Mouse (Mus musculus) c-Kit-positive CD71-positive TER-119-positive erythroid progenitor cells, embryonic 14.5 days (primary cell): ENCODE data around the gene Hist2h2bb.
A peak's percentile ranks its signal among the peaks of the same experiment; 100 is the strongest.
"Not testable (repeated sequence)": the region's sequence is repeated elsewhere in the genome, so short reads cannot be mapped to it uniquely, and the experiment has no call there.

ENCODE experiments used
- DNase-seq: peaks from one replicate; pipeline ENCODE4 v3.0.0-alpha.2; 2013; ENCODE audit warnings: low spot score

Gene Hist2h2bb

DNA sequence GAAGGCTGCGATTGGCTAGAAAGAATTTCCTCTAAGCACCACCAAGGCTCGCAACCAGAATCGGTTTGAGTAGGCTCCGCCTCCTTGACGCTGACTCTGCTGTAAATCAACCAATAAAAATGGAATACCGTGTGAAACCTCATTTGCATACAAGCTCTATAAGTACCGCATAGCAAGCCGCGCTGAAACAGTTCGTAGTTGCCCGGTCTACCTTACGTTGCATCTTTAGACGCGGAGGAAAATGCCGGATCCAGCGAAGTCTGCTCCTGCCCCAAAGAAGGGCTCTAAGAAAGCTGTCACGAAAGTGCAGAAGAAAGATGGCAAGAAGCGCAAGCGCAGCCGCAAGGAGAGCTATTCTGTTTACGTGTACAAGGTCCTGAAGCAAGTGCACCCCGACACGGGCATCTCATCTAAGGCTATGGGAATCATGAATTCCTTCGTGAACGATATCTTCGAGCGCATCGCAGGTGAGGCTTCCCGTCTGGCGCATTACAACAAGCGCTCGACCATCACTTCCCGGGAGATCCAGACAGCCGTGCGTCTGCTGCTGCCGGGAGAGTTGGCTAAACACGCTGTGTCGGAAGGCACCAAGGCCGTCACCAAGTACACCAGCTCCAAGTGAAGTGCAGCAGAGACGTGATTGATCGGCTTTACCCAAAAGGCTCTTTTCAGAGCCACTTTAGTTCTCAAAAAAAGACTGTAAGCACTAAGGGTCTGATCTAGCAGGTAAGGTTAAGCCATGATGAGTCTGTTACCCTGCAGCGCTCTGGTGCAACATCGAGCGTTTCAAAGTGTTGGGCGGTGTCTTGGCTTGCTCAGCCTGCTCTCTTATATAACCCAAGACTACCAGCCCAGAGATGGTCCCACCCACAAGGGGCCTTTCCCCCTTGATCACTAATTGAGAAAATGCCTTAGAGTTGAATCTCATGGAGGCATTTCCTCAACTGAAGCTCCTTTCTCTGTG is at the start of gene Hist2h2bb:
Hist2h2bb (plus strand) TSS at position 242 of the 964 bp plus-strand sequence.
- peak; percentile 98 for DNase-seq

DNA sequence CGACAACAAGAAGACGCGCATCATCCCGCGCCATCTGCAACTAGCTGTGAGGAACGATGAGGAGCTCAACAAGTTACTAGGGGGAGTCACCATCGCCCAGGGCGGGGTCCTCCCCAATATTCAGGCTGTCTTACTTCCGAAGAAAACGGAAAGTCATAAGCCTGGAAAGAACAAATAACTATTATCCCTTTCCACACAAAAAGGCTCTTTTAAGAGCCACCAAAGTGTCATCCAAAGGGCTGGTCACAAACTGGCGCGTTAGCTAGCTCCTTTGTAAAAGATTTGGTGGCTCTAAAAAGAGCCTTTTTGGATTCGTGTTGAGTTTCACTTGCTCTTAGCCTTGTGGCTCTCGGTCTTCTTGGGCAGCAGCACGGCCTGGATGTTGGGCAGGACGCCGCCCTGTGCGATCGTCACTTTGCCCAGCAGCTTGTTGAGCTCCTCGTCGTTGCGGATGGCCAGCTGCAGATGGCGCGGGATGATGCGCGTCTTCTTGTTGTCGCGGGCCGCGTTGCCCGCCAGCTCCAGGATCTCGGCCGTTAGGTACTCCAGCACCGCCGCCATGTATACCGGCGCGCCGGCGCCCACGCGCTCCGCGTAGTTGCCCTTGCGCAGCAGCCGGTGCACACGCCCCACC is 49.3 kb upstream of the Hist2h2bb start:
- peak; percentile 65 for DNase-seq

DNA sequence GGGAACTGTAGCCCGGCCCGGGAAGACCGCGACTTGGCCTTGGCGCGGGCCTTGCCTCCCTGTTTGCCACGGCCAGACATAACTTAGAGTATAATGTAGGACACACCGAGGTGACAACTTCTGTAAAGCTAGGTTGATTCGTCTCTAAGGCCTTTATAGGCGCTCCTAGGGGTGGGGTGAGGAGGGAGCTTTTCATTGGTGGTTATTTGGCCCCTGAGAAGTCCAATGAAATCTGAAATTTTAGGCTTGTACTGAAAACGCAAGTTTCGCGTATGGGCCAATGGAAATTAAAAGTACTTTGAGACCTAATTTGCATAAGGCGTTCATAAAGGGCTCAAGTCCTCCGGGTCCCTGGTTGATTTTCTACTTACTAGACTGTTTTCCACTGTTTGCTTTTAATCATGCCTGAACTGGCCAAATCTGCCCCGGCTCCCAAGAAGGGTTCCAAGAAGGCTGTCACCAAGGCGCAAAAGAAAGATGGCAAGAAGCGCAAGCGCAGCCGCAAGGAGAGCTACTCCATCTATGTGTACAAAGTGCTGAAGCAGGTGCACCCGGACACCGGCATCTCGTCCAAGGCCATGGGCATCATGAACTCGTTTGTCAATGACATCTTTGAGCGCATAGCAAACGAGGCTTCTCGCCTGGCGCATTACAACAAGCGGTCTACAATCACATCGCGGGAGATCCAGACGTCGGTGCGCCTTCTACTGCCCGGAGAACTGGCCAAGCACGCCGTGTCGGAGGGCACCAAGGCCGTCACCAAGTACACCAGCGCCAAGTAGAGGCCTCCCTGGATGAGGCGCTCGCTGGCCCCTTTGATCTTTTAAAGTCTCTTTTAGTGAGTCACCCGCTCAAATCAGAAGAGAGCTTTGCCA is 48.5 kb upstream of the Hist2h2bb start, which contains the start of the genes Hist2h2ac and Hist2h2be:
Hist2h2ac (minus strand) TSS at position 116 of the 875 bp plus-strand sequence.
Hist2h2be (plus strand) TSS at position 355 of the 875 bp plus-strand sequence.
- peak; percentile 99 for DNase-seq

DNA sequence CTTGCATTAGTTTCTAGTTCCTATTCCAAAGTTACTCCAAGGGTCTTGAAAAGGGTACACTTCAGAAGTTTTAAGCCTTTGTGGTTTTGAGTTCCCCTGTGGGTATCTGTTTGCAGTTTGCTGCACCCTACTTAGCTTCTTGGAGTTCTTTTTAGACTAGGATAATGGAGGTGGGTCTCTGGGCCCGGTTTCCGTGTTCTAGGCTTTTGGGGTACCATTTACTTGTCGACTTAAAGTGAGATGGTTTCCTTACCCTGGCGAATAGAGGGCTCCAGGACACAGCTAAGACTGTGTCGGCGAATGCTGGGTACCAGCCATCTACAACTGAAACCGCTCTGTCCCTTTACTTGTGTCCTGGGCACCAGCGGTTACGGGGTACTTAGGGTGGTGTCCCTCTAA is 47.9 kb upstream of the Hist2h2bb start:
- DNase-seq = peak; percentile 54

DNA sequence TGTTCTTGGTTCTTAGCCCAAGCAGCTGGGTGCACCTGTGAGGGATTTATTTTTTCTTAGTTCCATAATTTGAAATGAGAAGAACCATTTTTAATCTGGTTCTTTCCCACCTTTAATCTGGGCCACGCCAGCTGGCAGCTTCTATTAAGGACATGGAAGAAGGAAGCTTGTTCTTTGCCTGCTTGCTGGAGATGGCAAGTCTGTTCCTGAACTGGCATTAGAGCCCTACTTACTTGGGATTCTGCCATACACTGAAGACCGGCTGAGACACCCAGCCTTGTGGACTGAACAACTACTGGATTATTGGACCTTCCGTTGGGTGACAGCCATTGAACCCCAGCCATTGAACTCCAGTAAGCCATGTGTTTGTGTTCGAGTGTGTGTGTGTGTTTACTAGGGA is 46.8 kb upstream of the Hist2h2bb start:
- DNase-seq = no peak

DNA sequence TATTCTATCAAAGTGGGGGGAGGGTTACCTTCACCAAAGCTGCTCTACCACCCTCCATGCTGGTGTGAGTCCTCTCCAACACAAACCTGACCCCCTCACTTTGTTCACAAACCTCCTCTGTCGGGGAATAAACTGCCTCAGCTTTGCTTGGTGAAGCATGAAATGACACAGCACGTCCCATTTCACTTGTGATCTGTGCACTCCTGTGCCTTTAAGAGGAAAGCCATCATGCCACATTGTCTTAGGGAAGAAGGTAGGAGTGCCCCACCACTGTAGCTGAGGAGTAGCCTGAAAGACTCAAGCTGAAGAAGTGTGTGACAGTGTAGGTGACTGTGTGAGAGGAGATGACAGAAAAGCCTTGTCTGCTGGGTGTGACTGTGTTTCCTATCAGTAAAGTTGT is 44.1 kb upstream of the Hist2h2bb start:
- DNase-seq = peak; percentile 35

DNA sequence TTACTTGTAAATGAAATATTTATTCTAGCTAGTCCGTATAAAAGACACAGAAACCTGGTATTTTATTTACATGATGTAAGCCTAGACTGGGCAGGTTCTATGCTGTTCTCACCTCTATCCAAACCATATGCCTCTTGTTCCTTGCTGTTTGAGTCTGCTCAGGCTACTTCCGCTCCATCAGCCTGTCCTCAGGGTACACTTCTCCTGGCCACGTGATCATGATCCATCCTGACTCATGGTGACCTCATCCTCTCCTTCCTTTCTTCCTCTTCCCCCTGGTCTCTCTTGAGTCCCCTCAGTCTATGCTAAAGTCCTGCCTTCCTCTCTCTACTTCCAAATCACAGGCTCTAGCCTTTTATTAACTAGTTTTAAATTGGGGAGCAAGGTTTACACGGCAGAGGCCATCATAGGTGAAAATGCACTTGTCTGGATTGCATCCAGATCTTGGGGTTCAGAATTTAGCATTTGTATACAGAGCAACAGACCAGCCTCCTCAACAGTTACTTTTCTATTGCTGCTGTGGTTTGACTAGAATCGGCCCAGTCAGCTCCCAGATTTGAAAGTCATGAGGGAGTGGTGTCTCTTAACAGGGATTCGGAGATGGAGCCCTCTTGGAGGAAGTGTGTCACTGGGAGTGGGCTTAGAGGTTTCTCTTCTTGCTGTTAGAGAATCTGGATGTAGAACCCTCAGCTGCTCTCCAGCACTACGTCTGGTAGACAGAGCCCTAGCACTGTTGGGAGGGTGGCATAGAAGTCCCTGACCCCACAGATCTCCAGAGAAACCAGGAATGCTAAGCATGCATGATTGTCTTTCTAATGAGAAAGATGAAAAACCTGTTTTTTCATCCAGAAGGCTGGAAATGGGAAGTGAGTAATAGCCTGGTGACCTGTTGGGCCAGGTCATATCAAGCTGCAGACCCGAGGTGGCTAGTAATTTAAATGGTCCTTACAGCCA is 42.6 kb upstream of the Hist2h2bb start:
- no peak for DNase-seq

DNA sequence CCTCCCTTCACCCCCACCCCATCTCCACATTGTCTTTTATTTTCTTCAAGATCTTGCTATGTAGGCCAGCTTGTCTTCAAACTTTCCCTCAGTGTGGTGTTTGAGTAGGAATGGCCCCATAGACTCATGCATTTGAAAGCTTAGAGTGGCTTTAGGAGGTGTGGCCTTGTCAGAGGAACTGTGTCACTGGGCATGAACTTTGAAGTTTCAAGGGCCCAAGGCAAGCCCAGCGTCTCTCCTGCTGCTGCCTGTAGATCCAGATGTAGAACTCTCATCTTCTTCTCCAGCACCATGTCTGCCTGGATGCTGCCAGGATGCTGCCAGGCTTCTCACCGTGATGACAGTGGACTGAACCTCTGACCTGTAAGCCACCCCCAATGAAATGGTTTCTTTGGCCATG is 40.7 kb upstream of the Hist2h2bb start:
- DNase-seq = no peak

DNA sequence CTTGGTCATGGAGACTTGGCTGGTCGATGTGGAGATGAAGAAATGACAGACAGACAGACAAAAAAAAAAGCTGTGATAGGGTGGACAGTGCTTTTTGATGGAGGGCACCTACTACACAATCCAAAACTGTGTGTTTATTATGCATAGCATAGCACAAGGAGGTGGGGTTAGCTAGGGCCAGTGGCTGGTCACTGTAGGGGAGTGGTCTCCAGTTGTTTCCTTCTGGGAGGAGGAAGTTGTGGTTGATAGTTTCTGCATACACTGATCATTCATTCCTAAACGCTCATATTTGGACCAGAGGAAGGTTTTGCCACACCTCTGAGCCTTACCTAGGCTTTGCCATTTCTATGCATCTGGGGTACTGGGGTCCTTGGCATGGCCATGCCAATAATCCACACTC is 39.1 kb upstream of the Hist2h2bb start:
- no peak for DNase-seq

DNA sequence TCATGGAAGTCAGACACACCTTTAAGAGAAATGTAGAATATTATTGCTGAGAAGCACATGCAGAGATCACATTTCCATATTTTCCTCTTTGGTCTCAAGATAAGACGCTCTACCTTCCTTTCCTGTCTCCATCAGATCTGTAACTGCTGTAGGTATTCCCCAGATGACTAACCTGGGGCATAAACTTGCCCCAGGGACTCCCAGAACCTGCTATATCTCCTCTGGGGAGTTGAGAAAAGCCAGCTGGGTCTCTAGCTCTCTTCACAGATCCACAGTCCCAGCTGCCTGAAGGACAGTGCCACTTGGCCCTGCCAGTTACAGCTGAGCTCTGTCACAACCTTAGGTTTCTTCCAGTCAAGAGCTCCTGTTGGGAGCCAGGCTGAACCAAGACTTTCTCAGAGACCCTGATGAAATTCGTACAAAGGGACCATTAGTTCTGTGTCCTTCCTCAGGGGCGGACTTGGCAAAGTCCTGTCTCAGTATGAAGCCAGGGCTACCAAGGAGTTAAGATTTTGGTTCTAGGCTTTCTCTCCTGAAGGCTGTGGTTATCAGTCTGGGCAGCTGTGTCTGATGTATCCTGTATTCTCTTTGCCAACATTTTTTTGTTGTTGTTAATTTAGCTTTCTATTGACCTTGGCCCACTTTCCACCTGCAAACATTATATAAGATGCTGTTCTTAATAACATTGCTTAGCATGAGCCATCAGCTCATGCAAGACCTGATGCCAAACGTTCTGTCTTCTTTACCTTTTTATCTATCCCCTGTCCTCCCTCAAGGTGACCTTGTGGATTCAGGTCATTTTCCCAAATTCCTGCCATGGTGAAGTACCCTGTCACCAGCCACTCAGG is 38.4 kb upstream of the Hist2h2bb start:
- DNase-seq = no peak

DNA sequence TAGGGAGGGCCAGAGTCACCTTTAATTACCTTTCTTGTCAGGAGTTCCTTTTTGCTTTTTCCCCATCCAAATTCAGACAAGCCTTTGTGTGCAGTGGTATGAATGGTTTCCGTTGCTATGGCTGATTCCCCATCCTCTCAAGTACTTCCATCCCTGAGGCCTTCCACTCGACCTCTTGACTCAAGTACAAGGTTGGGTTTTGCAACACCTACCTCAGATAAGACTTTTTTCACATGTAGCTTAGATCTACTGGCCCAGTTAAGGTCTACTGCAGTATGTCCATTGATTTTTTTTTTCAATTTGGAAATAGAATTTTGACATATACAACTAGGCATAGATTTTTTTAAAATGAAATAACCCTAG is 37.8 kb upstream of the Hist2h2bb start:
- no peak for DNase-seq

DNA sequence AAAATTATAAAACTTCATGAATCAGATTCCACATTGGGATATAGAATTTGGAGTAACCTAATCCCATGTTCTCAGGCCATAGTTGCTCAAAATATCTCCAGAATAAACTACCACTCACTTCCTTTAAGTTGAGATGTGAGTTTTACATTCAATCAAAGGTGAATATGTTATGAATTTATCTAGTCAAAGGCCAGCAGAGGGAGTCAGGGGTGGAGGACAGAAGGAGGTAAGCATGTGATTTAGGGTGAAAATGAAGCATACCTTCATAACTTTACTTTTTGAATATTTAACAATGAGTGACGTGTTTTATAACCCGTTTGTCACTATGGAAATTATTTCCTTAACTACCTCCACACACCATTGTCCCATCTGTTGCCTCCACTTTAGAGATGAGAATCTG is 34.6 kb upstream of the Hist2h2bb start:
- no peak for DNase-seq

DNA sequence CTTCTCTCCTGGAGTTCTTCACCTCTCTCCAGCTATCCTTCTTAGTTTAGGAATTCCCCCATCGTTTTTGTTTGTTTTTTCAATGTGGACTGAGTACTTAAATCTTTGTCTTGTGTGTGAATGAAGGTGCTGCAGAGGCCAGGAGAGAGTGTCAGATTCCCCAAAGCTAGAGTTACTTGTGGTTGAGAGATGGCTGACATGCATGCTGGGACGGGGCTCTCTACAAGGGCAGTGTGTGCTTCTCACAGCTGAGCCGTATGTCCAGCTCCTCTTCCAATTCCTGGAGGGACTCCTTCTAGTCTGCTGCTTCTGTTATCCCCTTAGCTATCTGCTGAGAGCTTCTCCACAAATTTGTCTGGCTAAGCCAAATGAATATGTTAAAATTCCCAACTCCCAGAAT is 33.7 kb upstream of the Hist2h2bb start:
- DNase-seq = no peak

DNA sequence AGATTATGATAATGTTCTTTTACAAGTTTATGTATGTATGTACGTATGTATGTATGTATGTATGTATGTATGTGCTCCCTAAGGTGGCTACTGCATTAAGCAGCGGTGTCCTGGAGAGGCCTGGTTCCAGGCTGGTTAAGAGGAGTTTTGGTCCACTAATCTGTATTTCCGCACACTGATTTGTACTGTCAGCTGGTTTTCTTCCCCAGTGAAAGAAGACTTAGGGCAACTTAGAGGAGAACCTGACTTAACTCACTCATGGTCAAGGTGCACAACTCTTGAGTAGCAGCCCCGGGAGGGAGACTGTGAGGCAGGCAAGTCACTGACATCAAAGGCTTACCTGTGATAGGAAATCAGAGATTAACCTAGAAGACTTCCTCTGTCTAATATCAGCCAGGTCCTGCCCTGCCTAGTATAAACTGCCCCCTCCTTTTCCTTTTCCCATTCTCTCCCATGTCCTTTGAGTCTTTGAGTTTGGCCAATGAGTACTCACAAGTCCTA is 32.7 kb upstream of the Hist2h2bb start:
- DNase-seq = no peak

DNA sequence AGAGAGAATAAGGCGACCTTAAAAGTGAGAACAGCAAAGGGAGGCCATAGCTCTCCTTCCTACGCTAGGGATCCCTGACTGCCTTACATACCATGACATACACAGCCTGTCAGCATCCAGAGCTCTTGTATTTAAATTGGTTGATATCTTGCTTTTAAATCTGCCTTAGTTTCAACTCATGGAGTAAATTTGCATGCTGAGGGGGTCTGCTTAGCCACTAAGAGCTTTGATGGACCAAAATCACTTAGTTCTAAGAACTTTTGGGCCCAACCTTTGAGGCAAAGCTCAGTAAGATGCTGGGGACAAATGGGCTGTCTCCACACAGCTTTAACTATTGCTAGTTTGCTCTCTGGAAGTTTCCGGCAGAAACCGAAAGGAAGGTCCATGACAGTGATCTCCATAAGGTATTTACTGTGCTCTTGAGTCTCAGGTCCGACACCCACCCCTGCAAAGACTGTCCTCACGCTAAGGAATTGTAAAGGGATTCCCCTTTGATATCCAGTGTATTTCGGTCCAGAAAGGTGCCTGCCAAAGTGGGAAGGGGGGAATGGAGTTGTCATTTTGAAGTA is 32.1 kb upstream of the Hist2h2bb start:
- DNase-seq = peak; percentile 68

DNA sequence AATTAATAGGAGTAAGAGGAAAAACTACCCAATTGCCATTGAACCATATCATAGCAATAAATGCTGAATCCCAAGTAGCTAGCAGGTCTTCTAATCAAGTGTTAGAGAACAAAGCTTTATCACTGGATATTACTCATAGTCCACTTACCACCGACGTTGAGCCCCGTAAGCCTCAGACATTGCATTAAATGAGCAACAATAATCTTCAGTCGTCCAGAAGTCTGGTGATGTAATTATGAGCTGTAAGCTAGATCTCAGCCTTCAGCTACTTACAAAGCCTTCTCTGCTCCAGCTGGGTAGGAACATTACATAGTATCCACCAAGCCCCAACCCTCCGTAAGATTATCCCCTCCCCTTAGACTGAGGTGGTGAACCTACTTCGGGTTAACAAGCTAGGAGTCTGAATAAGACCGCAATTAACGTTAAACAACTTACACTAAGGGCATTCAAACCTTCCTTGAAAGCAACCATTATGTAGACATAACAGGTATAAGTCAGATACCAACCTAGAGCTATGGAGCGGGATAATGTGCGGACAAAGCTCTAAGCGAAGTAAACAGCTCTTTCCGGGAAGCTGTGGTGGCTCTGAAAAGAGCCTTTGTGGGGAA is 31.5 kb upstream of the Hist2h2bb start:
- peak; percentile 81 for DNase-seq

DNA sequence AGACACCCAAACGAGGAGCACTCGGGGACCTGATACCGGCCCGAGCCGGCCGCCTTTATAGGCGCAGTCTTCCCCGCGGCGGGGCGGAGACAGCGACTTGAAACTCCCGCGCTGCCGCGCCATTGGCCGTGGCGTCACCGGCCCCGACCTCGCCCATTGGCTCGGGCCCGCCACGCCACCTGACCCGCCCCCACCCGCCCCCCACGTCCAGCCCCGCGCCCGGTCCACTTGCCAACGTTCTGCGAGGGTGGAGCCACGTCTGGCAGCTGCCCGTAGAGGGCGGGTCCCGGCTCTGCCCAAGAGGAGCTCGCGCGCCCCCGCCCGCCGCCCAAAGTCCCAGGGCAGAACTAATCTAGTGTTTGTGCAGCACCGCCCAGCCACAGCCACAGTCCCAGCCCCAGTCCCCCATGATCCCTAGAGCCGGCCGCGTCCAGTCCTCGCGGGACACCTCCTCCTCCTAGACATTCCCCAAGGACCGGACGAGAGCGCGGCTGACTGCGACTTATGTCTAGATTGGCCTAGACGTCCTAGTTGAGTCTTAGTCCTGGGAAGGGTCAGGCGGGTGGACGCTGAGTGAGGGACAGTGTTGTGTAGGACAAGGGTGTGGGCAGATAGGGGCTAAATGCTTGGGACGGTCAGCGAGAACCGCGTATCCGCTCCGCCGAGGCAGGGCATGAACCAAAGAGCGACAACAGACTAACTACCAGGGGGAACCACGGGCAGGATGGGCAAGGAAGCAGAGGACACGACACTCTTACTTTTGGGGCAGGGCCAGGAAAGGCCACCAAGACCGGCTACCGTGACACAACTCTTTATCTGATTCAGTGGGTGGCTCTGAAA is 30.4 kb upstream of the Hist2h2bb start, which contains the start of gene Hist2h3c2:
Hist2h3c2 (minus strand) TSS at position 174 of the 840 bp plus-strand sequence.
- DNase-seq = not testable (repeated sequence)
